15 mouse cellular contexts compared by ENCODE assay signal in the genomic region with DNA sequence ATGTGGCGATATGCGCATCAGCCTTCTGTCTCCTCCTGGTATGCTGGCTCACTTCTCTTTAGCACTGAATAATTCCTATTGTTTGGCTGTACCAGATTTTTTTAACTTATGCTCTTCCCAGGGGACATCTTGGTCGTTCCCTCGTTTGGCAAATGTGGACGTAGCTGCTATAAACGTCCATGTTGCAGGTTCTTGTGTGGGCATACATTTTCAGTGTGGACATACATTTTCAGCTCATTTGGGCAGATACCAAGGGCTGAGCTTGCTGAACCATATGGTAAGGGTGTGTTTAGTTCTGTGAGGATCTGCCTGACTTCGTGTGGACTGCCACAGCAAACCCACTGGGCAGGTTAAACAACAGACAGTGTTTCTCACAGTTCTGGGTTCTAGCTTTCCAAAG. TPM values are rescaled to one million over a fixed set of nuclear protein-coding genes. Genes with fewer than 3 reads are reported as not detected.
DNase-seq lines count a peak whose midpoint lies in the region.
"Had no signal": no experiment of that assay in that cellular context is flagged by ENCODE, and none has a peak within 500 bp of the region (broad histone marks: within the 10 kb centered on the region; RNA-seq: fewer than 3 reads in every experiment).

No protein-coding gene starts in this region.

- peak; percentile 44 to 49 for DNase-seq in frontal cortex, adult 2 months (ENCODE audit: extremely low spot score in 1 of 2, low spot score in 1 of 2)
- DNase-seq in frontal cortex, postnatal 14 days (ENCODE audit: low spot score in 2 of 2), result no peak
- DNase-seq in right cerebral cortex, postnatal 25 days, result peak; percentile 42
- no peak for DNase-seq in right cerebral cortex, adult 18-20 months
- peak; percentile 73 for DNase-seq in telencephalon, adult 2 months (ENCODE audit: low read depth, low spot score)
- DNase-seq in retina, embryonic 14.5 days (ENCODE audit: low spot score), result no peak
- DNase-seq: adrenal gland, adult 2 months; adrenal gland, postnatal 14 days; cerebellum, adult 18-20 months; cerebellum, adult 9-10 months; cerebellum, postnatal 14 days; gastrocnemius, postnatal 10 days; gastrocnemius, postnatal 36 days; heart, adult 2 months had no signal

RNA-seq across cellular contexts. Expression of gene Grap, which starts 27.9 kb away (rescaled TPM):
- polyA plus RNA-seq in frontal cortex, adult 2 months (2012; rRNA removed), result 6.6 and 7.2 TPM in 2 replicates

RNA-seq across cellular contexts. Expression of gene Epn2, which starts 45.6 kb away (rescaled TPM):
- 90.5 and 98.3 TPM in 2 replicates for polyA plus RNA-seq in frontal cortex, adult 2 months (2012; rRNA removed)

RNA-seq across cellular contexts. Expression of gene Fam83g, which starts 58.8 kb away (rescaled TPM):
- 0.06 and 0.13 TPM in 2 replicates for polyA plus RNA-seq in frontal cortex, adult 2 months (2012; rRNA removed)
- polyA plus RNA-seq: C2C12 had no signal

Comparison
In these comparisons a context has a peak if more than half of its experiments do, and no peak if none do; other contexts are left out.
1. DNase-seq: peak in frontal cortex, adult 2 months (2 of 2), right cerebral cortex, postnatal 25 days (single experiment) and telencephalon, adult 2 months (single experiment); none in frontal cortex, postnatal 14 days (0 of 2), right cerebral cortex, adult 18-20 months (single experiment) and retina, embryonic 14.5 days (single experiment).